Mouse (Mus musculus) C2C12 (cell line): Measurements from ENCODE around the gene Pex11g. TPM values are rescaled to one million over a fixed set of nuclear protein-coding genes. Genes with fewer than 3 reads are reported as not detected.

ENCODE experiments used
- H3K27me3 ChIP-seq: one replicate; pipeline ENCODE4 v1.6.1; 2011; ENCODE audit not compliant: control insufficient read depth, insufficient read depth, insufficient read length
- H3K36me3 ChIP-seq: one replicate; pipeline ENCODE4 v1.6.1; 2011; ENCODE audit not compliant: control insufficient read depth, insufficient read depth
- H3K4me3 ChIP-seq: one replicate; pipeline ENCODE4 v1.5.1; 2011; ENCODE audit warnings: mild to moderate bottlenecking, control low read depth; ENCODE audit not compliant: poor library complexity, insufficient read depth, severe bottlenecking
- H3K79me2 ChIP-seq: one replicate; pipeline ENCODE4 v1.6.1; 2011; ENCODE audit not compliant: control insufficient read depth, insufficient read depth
- H3K79me3 ChIP-seq: one replicate; pipeline ENCODE4 v1.6.1; 2011; ENCODE audit warnings: low read depth, control low read depth
- H3ac ChIP-seq: one replicate; pipeline ENCODE3; 2011; ENCODE audit warnings: low read depth; ENCODE audit not compliant: control insufficient read depth, insufficient read length
- CTCF ChIP-seq: IDR thresholded peaks from one replicate; pipeline ENCODE4 v1.5.1; 2011; ENCODE audit not compliant: control insufficient read depth, insufficient read depth, insufficient read length
- MAX ChIP-seq: IDR thresholded peaks from one replicate; pipeline ENCODE4 v1.6.1; 2011; ENCODE audit warnings: mild to moderate bottlenecking, control low read depth
- MYOG ChIP-seq: IDR thresholded peaks from one replicate; pipeline ENCODE4 v1.6.1; 2011; ENCODE audit not compliant: control insufficient read depth, insufficient read length; ENCODE audit errors: extremely low read depth
- USF1 ChIP-seq: IDR thresholded peaks from one replicate; pipeline ENCODE4 v1.6.1; 2011; ENCODE audit warnings: low read depth, mild to moderate bottlenecking, control low read depth, moderate library complexity
- polyA plus RNA-seq: library from polyadenylated mRNA; unstranded; fragments of >200 nt; fragmentation: generic; extraction: Trizol; gene quantifications from one replicate; pipeline ENCODE4 v1.2.1, GENCODE M21; 2012; ENCODE audit warnings: missing spikeins

Pex11g gene
- polyA plus RNA-seq, 1 experiment, result 1.5 TPM

- Histone ChIP-seq H3K4me3 (no peak overlapping the region), H3K79me2 (peaks cover 85% of the 10 kb centered on the region), H3K36me3 (peaks cover 6% of the 10 kb centered on the region), H3K79me3 (peaks cover 46% of the 10 kb centered on the region), H3K27me3 (no peaks in the 10 kb centered on the region), H3ac (no peak overlapping the region)
- no peak for TF ChIP-seq CTCF
These were observed 56.4 kb downstream of the Pex11g start for GRCm38 (mm10) chr8:3411085-3411484.

GRCm38 (mm10) chr8:3407417-3407816 lies 60.1 kb downstream of the Pex11g start:
- TF ChIP-seq USF1 (no peak), MAX (no peak), MYOG (no peak)
- no peak overlapping the region for H3K4me3 ChIP-seq
- no peak overlapping the region for H3ac ChIP-seq
- H3K36me3 ChIP-seq, result peaks cover 10% of the 10 kb centered on the region
- H3K79me2 ChIP-seq, result peaks cover 89% of the 10 kb centered on the region
- no peaks in the 10 kb centered on the region for H3K27me3 ChIP-seq
- H3K79me3 ChIP-seq, result peaks cover 38% of the 10 kb centered on the region

Other genes starting within 250 kb of the Pex11g start
- gene Insr, start 188.1 kb downstream of the Pex11g start, polyA plus RNA-seq, result 2.6 TPM
- gene A430078G23Rik, start 114.3 kb downstream of the Pex11g start, polyA plus RNA-seq, result not detected
- gene Arhgef18, start 74.7 kb downstream of the Pex11g start, polyA plus RNA-seq, result 18.4 TPM
- gene Tex45, start 3.2 kb upstream of the Pex11g start, polyA plus RNA-seq, result not detected
- 30.6 TPM for gene Zfp358, start 25.5 kb upstream of the Pex11g start, polyA plus RNA-seq
- gene Mcoln1, start 32.8 kb upstream of the Pex11g start, polyA plus RNA-seq, result 38.7 TPM
- gene Pnpla6, start 47.7 kb upstream of the Pex11g start, polyA plus RNA-seq, result 18.6 TPM
- not detected for gene C330021F23Rik, start 100.3 kb upstream of the Pex11g start, polyA plus RNA-seq
- 0.19 TPM for gene Camsap3, start 119.6 kb upstream of the Pex11g start, polyA plus RNA-seq
- 38.2 TPM for gene Xab2, start 153.6 kb upstream of the Pex11g start, polyA plus RNA-seq
- gene Pet100, start 153.9 kb upstream of the Pex11g start, polyA plus RNA-seq, result 55.4 TPM
- gene Pcp2, start 157.9 kb upstream of the Pex11g start, polyA plus RNA-seq, result 0.70 TPM
- 8.9 TPM for gene Stxbp2, start 163.3 kb upstream of the Pex11g start, polyA plus RNA-seq
- not detected for gene Retn, start 188.1 kb upstream of the Pex11g start, polyA plus RNA-seq
- not detected for gene Mcemp1, start 198.1 kb upstream of the Pex11g start, polyA plus RNA-seq
- gene Fcor, start 204.7 kb upstream of the Pex11g start, polyA plus RNA-seq, result 0.95 TPM
- gene Trappc5, start 208.6 kb upstream of the Pex11g start, polyA plus RNA-seq, result 36.7 TPM
- gene Fcer2a, start 226.5 kb upstream of the Pex11g start, polyA plus RNA-seq, result 0.01 TPM